Mouse (Mus musculus) bone marrow macrophage, adult 2 months (primary cell): Measurements from ENCODE around the gene Tipin.

Experiments
- CTCF ChIP-seq: IDR thresholded peaks from 2 replicates; pipeline ENCODE4 v1.5.1; 2012; ENCODE audit warnings: low read depth, mild to moderate bottlenecking, low read length, moderate library complexity
- POLR2A ChIP-seq: IDR thresholded peaks from 2 replicates; pipeline ENCODE4 v1.6.1; 2012; ENCODE audit warnings: mild to moderate bottlenecking, low read depth, low read length, borderline replicate concordance

DNA sequence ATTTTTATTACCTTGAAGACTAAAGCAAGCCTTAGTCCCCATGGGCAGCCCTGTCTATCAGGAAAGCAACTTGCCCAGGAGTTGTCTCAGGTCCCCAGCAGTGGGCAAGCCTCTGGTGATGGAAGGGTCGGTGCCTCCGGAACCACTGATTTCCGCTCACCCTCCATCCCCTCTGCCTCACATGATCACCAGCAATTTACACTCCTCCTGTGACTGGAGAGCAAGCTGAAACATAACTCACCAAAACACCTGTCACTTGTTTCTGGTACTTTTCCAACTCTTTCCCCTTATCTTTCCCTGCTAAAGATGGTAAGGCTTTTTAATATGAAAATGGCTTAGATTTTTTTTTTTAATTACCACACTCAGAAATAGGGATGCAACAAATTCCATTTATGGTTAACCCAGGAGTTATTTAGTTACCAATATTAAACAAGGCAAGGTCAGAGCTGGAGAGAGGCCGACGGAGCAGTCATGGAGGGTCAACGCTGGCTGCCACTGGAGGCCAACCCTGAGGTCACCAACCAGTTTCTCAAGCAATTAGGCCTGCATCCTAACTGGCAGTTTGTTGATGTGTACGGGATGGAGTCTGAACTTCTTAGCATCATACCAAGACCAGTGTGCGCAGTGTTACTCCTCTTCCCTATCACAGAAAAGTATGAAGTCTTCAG is 46.5 kb upstream of the Tipin start, which contains the start of gene Uchl4:
- TF ChIP-seq CTCF (no peak), POLR2A (no peak)
